Mouse (Mus musculus): ENCODE results near the gene Loxl3. TPM values are rescaled to one million over a fixed set of nuclear protein-coding genes. Genes with fewer than 3 reads are reported as not detected.

The Loxl3 gene
- polyA plus RNA-seq, 1 experiment: 14.4 TPM

- TF ChIP-seq USF1 (IDR thresholded peaks at IDR 0.05; ENCODE audit: low read depth): peak; percentile 63
- no peak for TF ChIP-seq TCF3 (IDR thresholded peaks at IDR 0.05; ENCODE audit: insufficient read length, low read depth)
- peak; percentile 33 to 87 (median 78) for TF ChIP-seq MYOD1 (IDR thresholded peaks at IDR 0.05; ENCODE audit: control insufficient read depth in 1 of 3, insufficient read length in 2 of 3, low read depth in 2 of 3)
- peak; percentile 78 for TF ChIP-seq MAX (IDR thresholded peaks at IDR 0.05; ENCODE audit: low read depth)
- peak; percentile 12 for TF ChIP-seq POLR2AphosphoS2 (IDR thresholded peaks at IDR 0.05; ENCODE audit: insufficient read length, low read depth)
- TF ChIP-seq TCF12 (IDR thresholded peaks at IDR 0.05; ENCODE audit: insufficient read depth, poor library complexity, severe bottlenecking): no peak
- TF ChIP-seq SRF (IDR thresholded peaks at IDR 0.05; ENCODE audit: control insufficient read depth, insufficient read length, low read depth): no peak
- TF ChIP-seq MYOG (IDR thresholded peaks at IDR 0.05; ENCODE audit: control insufficient read depth in 1 of 3, insufficient read depth in 1 of 3, insufficient read length in 2 of 3, low read depth in 2 of 3): peak; percentile 33 to 85 (median 58)
- no peak for TF ChIP-seq CEBPB (IDR thresholded peaks at IDR 0.05; ENCODE audit: insufficient read depth, poor library complexity, severe bottlenecking)
- peak; percentile 37 for TF ChIP-seq POLR2A (IDR thresholded peaks at IDR 0.05; ENCODE audit: insufficient read length, low read depth)
- no peak for TF ChIP-seq E2F4 (IDR thresholded peaks at IDR 0.05; ENCODE audit: insufficient read depth)
- no peak for TF ChIP-seq REST (IDR thresholded peaks at IDR 0.05; ENCODE audit: insufficient read depth, insufficient read length)
- Histone ChIP-seq H3K27me3 (ENCODE audit: control insufficient read depth, insufficient read depth, insufficient read length) (no peaks in the 10 kb centered on the region), H3K4me2 (ENCODE audit: low read depth) (peak overlapping the region; percentile 82), H3K36me3 (ENCODE audit: control insufficient read depth, insufficient read depth) (peaks cover 21% of the 10 kb centered on the region), H3ac (ENCODE audit: control insufficient read depth, insufficient read length) (peak overlapping the region; percentile 78), H3K79me2 (ENCODE audit: control insufficient read depth, insufficient read depth) (peaks cover 43% of the 10 kb centered on the region), H3K4me3 (peak overlapping the region; percentile 100)
Measured at GRCm38 (mm10) chr6:83053136-83053960, 19.4 kb downstream of the Loxl3 start.

DNA sequence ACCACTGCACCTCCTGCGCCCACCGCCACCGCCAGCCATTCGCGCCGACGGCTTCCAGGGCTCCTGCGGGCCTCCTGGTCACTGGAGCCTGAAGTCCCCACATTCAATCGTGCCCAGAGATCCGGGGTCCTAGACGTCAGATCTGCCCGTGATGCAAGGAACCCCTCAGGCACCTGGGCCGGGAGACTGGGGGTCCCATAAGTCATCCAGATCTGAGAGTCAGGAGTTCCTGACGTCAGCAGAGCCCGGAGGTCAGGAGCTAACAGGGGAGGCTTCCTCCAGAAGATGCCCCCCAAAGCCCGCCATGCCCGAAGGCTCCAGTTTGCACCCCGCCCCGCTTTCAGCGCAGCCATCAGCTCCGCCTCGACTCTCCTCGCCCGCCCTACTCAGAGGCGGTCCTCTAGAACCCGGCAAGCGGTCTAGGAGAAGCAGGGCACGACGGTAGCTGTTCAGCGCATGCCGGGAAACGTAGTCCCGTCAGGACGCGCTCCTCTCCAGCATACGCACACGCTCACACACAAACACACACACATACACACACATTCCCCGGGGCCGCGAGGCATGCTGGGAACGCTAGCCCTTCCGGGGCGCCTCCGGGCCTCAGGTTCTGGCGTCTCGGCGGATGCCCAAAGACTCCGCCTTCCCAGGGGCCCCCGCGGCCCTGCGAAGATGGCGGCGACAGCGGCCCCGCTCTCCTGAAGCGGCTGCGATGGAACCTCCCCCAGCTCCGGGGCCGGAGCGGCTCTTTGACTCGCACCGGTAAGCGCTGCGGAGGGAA lies 20.3 kb downstream of the Loxl3 start, which contains the start of gene Aup1:
Gene Aup1, plus strand, starts transcription at position 448 of the 778 bp plus-strand sequence.
- Histone ChIP-seq H3K27me3 (ENCODE audit: control insufficient read depth, insufficient read depth, insufficient read length) (no peaks in the 10 kb centered on the region), H3K79me2 (ENCODE audit: control insufficient read depth, insufficient read depth) (peaks cover 43% of the 10 kb centered on the region), H3K36me3 (ENCODE audit: control insufficient read depth, insufficient read depth) (peaks cover 21% of the 10 kb centered on the region), H3ac (ENCODE audit: control insufficient read depth, insufficient read length) (peak within 1 kb of the TSS; percentile 78), H3K4me3 (peak within 1 kb of the TSS; percentile 100), H3K4me2 (ENCODE audit: low read depth) (peak within 1 kb of the TSS; percentile 94)
- no peak for TF ChIP-seq CEBPB (IDR thresholded peaks at IDR 0.05; ENCODE audit: insufficient read depth, poor library complexity, severe bottlenecking)
- TF ChIP-seq POLR2A (IDR thresholded peaks at IDR 0.05; ENCODE audit: insufficient read length, low read depth): peak; percentile 62
- peak; percentile 39 for TF ChIP-seq REST (IDR thresholded peaks at IDR 0.05; ENCODE audit: insufficient read depth, insufficient read length)
- peak; percentile 53 for TF ChIP-seq E2F4 (IDR thresholded peaks at IDR 0.05; ENCODE audit: insufficient read depth)
- TF ChIP-seq POLR2AphosphoS2 (IDR thresholded peaks at IDR 0.05; ENCODE audit: insufficient read length, low read depth): peak; percentile 51
- peak in 2 of 3 experiments; percentile 59 to 77 for TF ChIP-seq MYOG (IDR thresholded peaks at IDR 0.05; ENCODE audit: control insufficient read depth in 1 of 3, insufficient read depth in 1 of 3, insufficient read length in 2 of 3, low read depth in 2 of 3)
- no peak for TF ChIP-seq TCF3 (IDR thresholded peaks at IDR 0.05; ENCODE audit: insufficient read length, low read depth)
- peak; percentile 82 for TF ChIP-seq SRF (IDR thresholded peaks at IDR 0.05; ENCODE audit: control insufficient read depth, insufficient read length, low read depth)
- peak in 2 of 3 experiments; percentile 66 to 68 for TF ChIP-seq MYOD1 (IDR thresholded peaks at IDR 0.05; ENCODE audit: control insufficient read depth in 1 of 3, insufficient read length in 2 of 3, low read depth in 2 of 3)

- Histone ChIP-seq H3K79me2 (ENCODE audit: control insufficient read depth, insufficient read depth) (peaks cover 43% of the 10 kb centered on the region), H3K27me3 (ENCODE audit: control insufficient read depth, insufficient read depth, insufficient read length) (no peaks in the 10 kb centered on the region), H3K36me3 (ENCODE audit: control insufficient read depth, insufficient read depth) (peaks cover 21% of the 10 kb centered on the region), H3K4me3 (peak within 1 kb of the TSS; percentile 100), H3K4me2 (ENCODE audit: low read depth) (peak within 1 kb of the TSS; percentile 94), H3ac (ENCODE audit: control insufficient read depth, insufficient read length) (peak within 1 kb of the TSS; percentile 78)
- TF ChIP-seq TCF3 (IDR thresholded peaks at IDR 0.05; ENCODE audit: insufficient read length, low read depth) (no peak), E2F4 (IDR thresholded peaks at IDR 0.05; ENCODE audit: insufficient read depth) (no peak), MYOD1 (IDR thresholded peaks at IDR 0.05; ENCODE audit: control insufficient read depth in 1 of 3, insufficient read length in 2 of 3, low read depth in 2 of 3) (no peak), TCF12 (IDR thresholded peaks at IDR 0.05; ENCODE audit: insufficient read depth, poor library complexity, severe bottlenecking) (no peak), POLR2AphosphoS2 (IDR thresholded peaks at IDR 0.05; ENCODE audit: insufficient read length, low read depth) (no peak), MAX (IDR thresholded peaks at IDR 0.05; ENCODE audit: low read depth) (no peak), CEBPB (IDR thresholded peaks at IDR 0.05; ENCODE audit: insufficient read depth, poor library complexity, severe bottlenecking) (no peak), POLR2A (IDR thresholded peaks at IDR 0.05; ENCODE audit: insufficient read length, low read depth) (no peak), MYOG (IDR thresholded peaks at IDR 0.05; ENCODE audit: control insufficient read depth in 1 of 3, insufficient read depth in 1 of 3, insufficient read length in 2 of 3, low read depth in 2 of 3) (no peak), REST (IDR thresholded peaks at IDR 0.05; ENCODE audit: insufficient read depth, insufficient read length) (no peak), SRF (IDR thresholded peaks at IDR 0.05; ENCODE audit: control insufficient read depth, insufficient read length, low read depth) (no peak), USF1 (IDR thresholded peaks at IDR 0.05; ENCODE audit: low read depth) (no peak)
Measured at GRCm38 (mm10) chr6:83054871-83055431, 21.0 kb downstream of the Loxl3 start, which contains the start of gene Htra2. Gene Htra2 (minus strand): TSS chr6:83055273.

GRCm38 (mm10) chr6:83057790-83058189 lies 23.8 kb downstream of the Loxl3 start, which contains the start of gene Dqx1:
Gene Dqx1 (plus strand): TSS chr6:83057844.
- Histone ChIP-seq H3K36me3 (ENCODE audit: control insufficient read depth, insufficient read depth) (peaks cover 13% of the 10 kb centered on the region), H3ac (ENCODE audit: control insufficient read depth, insufficient read length) (no peak within 1 kb of the TSS), H3K4me3 (no peak within 1 kb of the TSS), H3K4me2 (ENCODE audit: low read depth) (no peak within 1 kb of the TSS), H3K27me3 (ENCODE audit: control insufficient read depth, insufficient read depth, insufficient read length) (peaks cover 4% of the 10 kb centered on the region), H3K79me2 (ENCODE audit: control insufficient read depth, insufficient read depth) (peaks cover 32% of the 10 kb centered on the region)
- TF ChIP-seq REST (IDR thresholded peaks at IDR 0.05; ENCODE audit: insufficient read depth, insufficient read length) (no peak), POLR2A (IDR thresholded peaks at IDR 0.05; ENCODE audit: insufficient read length, low read depth) (no peak), USF1 (IDR thresholded peaks at IDR 0.05; ENCODE audit: low read depth) (no peak), CEBPB (IDR thresholded peaks at IDR 0.05; ENCODE audit: insufficient read depth, poor library complexity, severe bottlenecking) (no peak), POLR2AphosphoS2 (IDR thresholded peaks at IDR 0.05; ENCODE audit: insufficient read length, low read depth) (no peak), MAX (IDR thresholded peaks at IDR 0.05; ENCODE audit: low read depth) (no peak), SRF (IDR thresholded peaks at IDR 0.05; ENCODE audit: control insufficient read depth, insufficient read length, low read depth) (no peak)

All from myocyte (in vitro differentiated cells).